Mouse (Mus musculus): Measurements from ENCODE around the gene Insyn1.

DNA sequence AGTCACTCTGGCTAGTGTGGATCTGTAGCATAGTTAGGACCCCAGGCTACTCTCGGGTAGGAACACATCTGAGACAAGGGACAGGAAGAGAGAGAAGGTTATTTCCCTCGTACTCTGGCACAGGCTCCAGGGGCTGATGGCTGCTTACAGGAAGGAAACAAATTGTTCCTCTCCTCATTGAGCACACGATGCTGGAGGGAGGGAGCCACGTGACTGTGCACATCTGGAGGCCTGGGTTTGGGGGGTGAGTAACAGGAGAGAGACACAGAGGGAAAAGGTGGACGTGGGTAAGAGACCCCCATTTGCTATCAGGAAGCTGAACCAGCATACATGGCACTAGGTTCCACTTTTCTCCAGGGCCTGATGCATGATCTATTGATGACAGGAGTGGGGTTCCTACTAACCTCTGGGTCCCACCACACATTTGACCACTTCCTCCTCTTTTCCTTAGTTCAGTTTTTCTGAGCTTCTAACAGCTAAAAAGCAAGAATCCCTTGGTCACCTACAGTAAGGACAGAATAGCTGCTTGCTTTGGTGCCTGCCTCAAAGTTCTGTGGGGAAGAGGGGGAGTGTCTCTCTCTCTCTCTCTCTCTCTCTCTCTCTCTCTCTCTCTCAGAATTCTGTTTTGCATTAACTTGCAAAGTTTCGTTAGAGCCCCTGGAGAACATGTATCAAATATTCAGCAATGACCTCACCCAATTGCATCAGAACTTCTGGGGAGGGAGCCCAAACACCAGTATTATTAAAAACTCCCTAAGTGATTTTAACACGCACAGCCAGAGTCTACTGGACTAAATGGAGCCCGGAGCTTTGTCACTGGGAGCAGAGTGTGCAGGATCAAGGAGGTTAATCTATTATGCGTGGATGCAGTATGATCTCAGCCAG, 29.7 kb downstream of the Insyn1 start:
- TF ChIP-seq CTCF (IDR thresholded peaks at IDR 0.05; ENCODE audit: borderline replicate concordance, insufficient read depth, low read depth, low read length) (no peak), POLR2A (IDR thresholded peaks at IDR 0.05; ENCODE audit: borderline replicate concordance, insufficient read depth, low read length) (no peak)
